16 mouse cellular contexts compared by ENCODE assay signal in the genomic region with DNA sequence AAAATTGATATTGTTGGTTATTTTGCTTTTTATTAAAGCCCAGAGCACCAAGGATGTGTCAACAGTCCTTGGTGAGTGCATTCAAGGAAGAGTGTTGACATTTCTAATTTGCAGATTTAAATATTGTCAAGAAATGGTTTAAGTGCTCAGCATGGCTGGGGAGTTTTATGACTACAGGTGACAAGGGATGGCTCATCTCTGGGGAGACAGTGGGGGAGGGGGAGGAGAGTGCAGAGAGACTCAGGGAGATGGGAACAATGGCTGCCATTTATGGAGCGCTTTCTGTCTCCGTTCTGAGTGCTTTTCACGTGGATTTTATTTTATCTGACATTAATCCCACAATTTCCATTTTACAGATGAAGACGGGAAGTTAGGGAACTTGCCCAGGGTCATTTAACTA.
"Had no signal": no experiment of that assay in that cellular context is flagged by ENCODE, and none has a peak within 500 bp of the region (broad histone marks: within the 10 kb centered on the region; RNA-seq: fewer than 3 reads in every experiment).

No protein-coding gene starts in this region.

- H3K9me3 ChIP-seq: neural tube, embryonic 12.5 days; stomach, embryonic 15.5 days had no signal

- H3K4me1 ChIP-seq: stomach, embryonic 15.5 days had no signal

- DNase-seq: retina, postnatal 1 day; right cerebral cortex, adult 18-20 months; right cerebral cortex, postnatal 14 days; right cerebral cortex, postnatal 25 days; right cerebral cortex, postnatal 4 days; spleen, adult 18-20 months; thymus, adult 18-20 months; thymus, adult 2 months; thymus, postnatal 14 days; thymus, postnatal 25 days; thymus, postnatal 36 days; thymus, postnatal 4 days had no signal

- H3K27me3 ChIP-seq: neural tube, embryonic 12.5 days; neural tube, embryonic 13.5 days; stomach, embryonic 15.5 days had no signal

- H3K9ac ChIP-seq: neural tube, embryonic 12.5 days; neural tube, embryonic 13.5 days; stomach, embryonic 15.5 days had no signal

- H3K36me3 ChIP-seq: neural tube, embryonic 12.5 days; neural tube, embryonic 13.5 days; stomach, embryonic 15.5 days had no signal

- H3K4me3 ChIP-seq: neural tube, embryonic 12.5 days; neural tube, embryonic 13.5 days; stomach, embryonic 15.5 days had no signal

- H3K4me2 ChIP-seq: neural tube, embryonic 12.5 days; neural tube, embryonic 13.5 days; stomach, embryonic 15.5 days had no signal

- H3K27ac ChIP-seq: neural tube, embryonic 12.5 days; neural tube, embryonic 13.5 days; stomach, embryonic 15.5 days; stomach, postnatal 0 days had no signal
